Mouse (Mus musculus): ENCODE data around the gene Retnlg.
"Not testable (repeated sequence)": the region's sequence is repeated elsewhere in the genome, so short reads cannot be mapped to it uniquely, and the experiment has no call there.

The Retnlg gene

DNA sequence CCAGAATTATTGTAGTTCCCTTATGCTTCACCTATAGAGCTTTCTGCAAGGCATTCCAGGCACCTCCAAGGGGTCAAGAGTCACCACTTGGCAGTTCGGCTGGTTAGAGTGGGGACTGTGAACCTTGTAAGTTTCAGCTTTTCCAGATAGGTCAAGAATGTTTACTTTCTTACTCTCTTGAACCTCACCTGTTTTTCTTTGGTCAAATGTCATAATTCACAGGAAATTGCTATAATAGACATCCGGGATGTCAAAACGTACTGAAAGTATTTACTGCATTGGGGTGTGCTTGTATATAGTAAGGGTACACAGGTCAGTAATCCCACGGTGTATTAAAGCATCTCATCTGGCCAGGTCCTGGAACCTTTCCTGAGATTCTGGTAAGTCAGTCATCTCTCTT lies at the start of gene Retnlg:
Gene Retnlg (plus strand): TSS at position 301 of the 400 bp plus-strand sequence.
- no peak for DNase-seq (ENCODE audit: low spot score)

DNA sequence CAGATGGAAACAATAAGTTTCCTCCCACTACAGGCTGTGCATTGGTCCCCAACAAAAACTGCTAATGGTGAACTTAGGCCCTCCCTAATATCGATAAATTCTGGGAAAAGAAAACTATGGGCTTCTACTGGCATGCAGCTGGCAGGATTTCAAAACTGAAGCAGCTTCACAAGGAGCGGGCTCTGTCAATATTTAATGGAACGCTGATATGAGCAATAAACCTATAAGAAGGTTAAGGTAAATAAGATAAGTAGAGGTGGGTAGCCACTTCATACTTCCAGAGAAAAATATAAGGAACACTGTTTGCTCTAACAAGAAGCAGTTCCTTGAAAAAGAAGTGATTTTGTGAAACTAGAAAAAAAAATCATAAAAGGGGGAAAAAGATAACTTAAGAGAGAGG lies 45.9 kb upstream of the Retnlg start:
- no peak for DNase-seq (ENCODE audit: low spot score)

DNA sequence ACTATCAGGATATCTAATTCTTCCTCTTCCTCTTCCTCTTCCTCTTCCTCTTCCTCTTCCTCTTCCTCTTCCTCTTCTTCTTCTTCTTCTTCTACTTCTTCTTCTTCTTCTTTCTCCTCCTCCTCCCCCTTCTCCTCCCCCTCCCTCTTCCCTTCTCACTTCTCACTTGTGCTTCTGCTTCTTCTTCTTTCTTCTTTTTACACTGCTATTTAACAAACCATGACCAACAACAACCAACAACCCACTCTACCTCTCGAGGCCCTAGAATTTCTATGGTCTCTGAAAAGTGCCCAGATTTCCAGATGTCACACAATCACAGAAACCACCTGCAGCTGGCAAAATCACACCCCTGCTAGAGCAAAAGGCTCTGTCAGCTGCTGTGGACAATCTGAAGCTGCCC lies 44.8 kb upstream of the Retnlg start:
- DNase-seq (ENCODE audit: low spot score) = no peak

DNA sequence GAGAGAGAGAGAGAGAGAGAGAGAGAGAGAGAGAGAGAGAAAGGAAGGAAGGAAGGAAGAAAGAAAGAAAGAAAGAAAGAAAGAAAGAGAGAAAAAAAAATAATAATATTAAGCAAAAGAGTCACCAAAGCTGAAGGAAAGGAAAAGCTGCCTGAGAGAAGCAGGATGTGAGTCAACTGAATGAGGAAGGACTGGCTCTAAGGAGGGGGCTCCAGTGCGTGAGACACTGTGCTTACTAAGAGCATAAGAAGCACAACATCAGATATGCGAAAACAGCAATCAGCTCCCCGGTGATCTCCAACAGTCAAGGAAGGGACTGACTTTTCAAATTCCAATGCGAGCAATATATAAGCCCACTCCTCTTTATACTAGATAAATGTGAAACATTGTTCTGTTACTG lies 43.4 kb upstream of the Retnlg start:
- DNase-seq (ENCODE audit: low spot score) = no peak

DNA sequence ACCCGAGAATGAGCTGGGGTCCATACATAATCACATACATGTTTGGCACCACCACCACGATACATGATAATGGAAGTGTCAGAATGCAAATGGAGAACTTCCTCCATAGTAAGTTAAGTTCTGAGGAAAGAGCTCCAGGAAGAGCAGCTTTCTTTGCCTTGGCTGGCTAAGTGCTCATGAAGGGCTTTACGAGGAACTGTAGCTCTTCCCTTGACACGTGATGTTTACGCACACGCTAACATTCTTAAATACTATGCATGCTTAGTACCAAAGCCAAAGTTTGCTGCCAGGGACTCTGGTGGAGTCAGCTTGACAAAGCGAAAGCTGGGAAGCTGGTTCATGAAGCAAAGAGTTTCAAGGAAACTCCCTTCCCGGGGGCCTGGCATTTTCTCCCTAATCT lies 40.4 kb upstream of the Retnlg start:
- no peak for DNase-seq (ENCODE audit: low spot score)

DNA sequence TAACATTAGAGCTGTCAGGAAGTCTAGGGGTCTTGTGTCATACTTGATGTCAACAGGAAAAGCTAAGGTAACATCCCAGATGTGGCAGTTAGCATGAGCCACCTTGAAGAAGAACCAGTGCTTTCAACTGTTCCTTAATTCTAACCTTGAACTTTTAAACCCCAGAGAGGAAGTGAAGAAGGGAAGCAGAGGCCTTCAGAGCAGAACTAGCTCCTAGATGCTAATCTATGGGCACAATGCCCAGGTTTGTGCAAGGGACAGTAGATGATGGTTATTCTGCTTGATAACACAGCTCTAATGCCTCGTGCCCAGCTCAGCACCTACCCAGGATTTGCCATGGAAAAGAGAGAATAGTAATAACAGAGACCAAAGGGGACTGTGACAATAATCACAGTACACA lies 38.8 kb upstream of the Retnlg start:
- not testable (repeated sequence) for DNase-seq (ENCODE audit: low spot score)

DNA sequence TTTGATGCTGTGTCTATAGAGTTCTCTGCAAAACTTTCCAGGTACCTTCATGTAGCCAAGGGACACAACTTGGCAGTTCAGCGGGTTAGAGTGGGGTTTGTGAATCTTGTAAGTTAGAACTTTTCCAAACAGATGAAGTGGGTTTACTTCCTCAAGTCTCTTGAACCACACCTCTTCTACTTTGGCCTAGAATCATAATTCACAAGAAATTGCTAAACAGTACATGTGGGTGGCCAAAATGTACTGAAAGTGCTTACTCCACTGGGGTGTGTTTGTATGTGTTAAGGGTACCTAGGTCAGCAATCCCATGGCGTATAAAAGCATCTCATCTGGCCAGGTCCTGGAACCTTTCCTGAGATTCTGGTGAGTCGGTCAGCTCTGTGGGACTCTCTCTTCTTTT lies 30.2 kb upstream of the Retnlg start, which contains the start of gene Retnla:
Gene Retnla (plus strand): TSS at position 286 of the 400 bp plus-strand sequence.
- no peak for DNase-seq (ENCODE audit: low spot score)

DNA sequence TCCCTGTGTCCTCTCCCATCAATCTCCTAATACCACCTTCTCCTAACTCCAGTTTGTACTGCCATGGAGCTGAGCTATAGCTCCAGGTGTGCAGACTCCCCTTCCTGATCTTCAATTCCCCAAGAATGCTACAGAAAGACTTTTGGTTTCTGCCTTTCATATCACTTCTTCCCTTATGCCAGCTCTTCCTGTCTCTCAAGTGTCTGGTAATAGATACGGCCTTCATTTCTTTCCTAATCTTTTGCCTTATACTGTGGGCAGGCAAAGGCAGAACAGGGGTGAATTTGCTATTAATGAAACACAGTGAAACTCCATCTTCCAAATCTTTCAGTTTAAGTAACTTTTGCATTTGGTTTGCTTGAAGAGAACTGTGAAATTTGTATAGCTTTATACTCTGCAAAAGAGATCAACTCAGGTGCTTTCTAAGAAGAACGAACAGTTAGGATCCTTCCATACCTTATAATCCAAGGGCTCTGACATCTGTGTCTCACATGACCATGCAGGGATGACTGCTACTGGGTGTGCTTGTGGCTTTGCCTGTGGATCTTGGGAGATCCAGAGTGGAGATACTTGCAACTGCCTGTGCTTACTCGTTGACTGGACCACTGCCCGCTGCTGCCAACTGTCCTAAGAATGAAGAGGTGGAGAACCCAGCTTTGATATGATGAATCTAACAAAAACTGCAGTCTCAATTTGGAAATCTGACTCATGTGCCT lies 28.6 kb upstream of the Retnlg start:
- no peak for DNase-seq (ENCODE audit: low spot score)

DNA sequence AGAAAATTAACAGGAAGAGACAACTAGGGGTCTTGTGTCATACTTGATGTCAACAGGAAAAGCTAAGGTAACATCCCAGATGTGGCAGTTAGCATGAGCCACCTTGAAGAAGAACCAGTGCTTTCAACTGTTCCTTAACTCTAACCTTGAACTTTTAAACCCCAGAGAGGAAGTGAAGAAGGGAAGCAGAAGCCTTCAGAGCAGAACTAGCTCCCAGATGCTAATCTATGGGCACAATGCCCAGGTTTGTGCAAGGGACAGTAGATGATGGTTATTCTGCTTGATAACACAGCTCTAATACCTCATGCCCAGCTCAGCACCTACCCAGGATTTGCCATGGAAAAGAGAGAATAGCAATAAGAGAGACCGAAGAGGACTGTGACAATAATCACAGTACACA lies 7.4 kb upstream of the Retnlg start:
- not testable (repeated sequence) for DNase-seq (ENCODE audit: low spot score)

DNA sequence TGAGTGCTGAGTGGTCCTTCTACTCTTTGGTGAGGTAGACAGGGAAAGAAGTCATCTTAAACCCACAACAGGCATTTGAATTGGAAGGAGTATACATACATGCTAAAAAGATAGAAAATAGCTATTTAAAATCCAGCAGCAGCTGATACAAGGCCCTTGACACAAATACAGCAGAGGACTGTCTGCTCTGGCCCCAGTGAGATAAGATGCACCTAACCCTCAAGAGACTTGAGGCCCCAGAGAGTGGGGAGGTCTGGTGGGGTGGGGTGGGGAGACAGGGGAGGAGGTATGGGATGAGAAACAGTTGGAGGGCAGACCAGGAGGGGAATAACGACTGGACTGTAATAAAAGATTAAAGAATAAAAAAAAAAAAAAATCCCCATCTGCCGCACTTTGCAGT lies 4.7 kb upstream of the Retnlg start:
- no peak for DNase-seq (ENCODE audit: low spot score)

DNA sequence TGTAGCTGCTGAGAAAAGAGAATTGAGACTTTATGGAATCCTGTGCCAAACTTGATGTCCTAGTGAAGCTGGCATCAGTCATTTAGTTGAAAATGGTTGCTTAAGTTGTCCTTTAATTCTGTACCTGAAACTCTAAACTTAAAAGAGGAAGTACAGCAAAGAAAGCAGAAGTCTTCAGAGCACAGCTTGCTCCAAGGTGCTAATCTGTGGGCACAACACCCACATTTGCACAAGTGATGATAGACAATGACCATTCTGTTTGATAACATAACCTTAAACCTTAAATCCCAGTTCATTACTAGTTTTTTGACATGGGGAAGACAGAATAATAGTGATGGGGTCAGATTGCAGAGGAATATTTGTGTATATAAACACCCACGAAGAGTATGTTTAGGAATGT lies 3.8 kb upstream of the Retnlg start:
- no peak for DNase-seq (ENCODE audit: low spot score)

DNA sequence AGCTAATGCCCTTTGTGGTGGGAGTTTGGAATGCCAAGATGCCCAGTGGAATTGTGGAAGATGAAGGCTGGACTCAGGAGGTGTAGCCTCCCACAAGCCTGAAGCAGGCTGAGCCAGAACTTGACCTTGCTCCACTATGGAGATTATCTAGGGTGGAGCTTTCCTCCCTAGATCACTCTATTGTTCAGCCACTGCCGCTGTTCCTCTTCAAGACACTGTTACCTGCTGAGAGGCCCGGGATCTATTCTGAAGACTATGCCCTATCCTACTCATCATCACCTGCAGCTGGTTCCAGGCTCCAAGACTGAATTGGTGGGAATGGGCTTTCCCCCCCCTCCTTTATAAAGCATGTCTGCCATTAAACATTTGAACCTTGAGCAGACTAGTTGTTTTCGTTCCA lies 2.8 kb upstream of the Retnlg start:
- DNase-seq (ENCODE audit: low spot score) = no peak

DNA sequence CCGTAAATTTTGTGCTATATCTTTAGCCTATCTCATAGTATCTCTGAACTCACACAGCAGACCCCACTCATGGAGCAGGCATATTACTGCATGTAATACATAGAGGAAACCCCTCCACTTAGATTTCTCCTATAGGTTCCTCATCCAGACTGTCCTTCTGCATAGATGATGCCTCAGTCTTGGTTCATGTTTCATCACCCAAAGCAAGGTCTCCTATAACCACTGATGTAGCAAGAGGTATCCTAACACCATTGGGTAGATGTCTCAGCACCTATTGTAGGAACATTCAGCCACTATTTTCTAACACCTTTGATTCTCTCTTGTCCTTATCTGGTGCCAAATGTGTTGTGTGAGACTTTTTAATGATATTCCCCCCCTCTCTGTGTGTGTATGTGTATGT lies 667 bp upstream of the Retnlg start:
- no peak for DNase-seq (ENCODE audit: low spot score)

DNA sequence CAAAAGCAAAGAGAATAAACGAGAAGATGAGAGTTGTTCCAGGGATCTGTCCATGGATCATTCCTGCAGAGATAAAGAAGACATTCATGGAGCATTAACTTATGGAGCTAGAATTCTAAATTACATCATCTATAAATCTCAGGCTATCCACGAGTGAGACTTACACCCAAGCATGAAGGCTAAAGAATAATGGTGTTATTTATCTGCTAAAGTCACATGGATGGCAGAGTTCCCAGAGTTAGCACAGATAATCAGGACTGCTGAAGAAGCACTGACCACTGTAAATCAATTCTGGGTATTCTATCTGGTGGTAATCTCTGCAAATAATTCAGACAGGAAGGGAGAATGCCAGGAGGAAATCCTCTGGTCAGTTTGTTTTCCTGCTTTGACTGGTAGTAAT lies 18.3 kb downstream of the Retnlg start:
- DNase-seq (ENCODE audit: low spot score) = no peak

DNA sequence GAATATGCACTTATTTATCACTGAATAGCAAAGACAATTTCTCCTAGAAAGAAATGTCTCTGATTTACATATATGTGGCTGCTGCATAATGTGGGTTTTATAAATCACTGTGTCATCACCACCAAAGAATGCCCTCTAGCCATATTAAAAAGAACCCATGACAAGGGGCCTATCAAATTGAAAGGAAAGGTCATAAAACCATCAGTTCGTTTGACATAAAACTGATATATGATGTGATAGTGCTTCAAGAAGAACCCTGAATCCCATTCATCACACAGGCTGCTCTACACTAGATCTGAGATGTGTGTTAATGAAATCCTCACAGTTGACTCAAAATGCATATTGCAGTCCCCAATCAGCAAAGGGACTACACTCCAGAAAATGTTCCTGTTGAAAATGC lies 27.4 kb downstream of the Retnlg start:
- DNase-seq (ENCODE audit: low spot score) = no peak

DNA sequence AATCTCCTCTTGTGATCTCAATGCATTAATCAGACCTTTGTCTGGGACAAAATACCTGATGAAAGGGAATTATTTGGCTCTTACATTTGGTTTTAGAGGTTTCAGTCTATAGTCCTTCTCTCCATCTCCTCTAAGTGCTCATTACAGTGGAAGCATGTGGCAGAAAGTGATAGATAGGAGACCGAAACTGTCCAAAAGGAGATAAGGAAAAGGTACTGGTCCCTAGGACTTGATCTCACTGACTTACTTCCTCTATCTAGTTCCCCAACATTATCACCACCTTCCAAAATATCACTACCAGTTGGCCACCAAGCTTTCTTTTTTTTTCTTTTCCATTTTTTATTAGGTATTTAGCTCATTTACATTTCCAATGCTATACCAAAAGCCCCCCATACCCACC lies 38.8 kb downstream of the Retnlg start:
- no peak for DNase-seq (ENCODE audit: low spot score)

DNA sequence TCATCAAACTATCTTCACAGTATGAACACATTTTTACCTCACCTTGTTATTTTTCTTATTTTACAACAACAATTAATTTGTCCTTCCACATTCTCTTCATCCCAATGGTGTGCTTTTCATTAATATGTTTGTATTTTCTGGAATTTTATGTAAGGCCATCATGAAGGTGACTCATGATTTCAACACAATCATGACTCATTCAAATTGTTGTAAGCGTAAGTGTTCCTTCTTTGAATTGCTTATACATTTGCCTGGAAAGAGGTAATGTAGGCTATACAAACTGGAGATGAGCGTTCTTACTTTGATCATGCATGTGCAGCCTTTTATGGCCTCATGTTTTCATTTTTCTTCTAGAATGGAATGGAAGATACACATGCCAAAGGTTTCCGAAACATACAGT lies 40.8 kb downstream of the Retnlg start:
- DNase-seq (ENCODE audit: low spot score) = no peak

DNA sequence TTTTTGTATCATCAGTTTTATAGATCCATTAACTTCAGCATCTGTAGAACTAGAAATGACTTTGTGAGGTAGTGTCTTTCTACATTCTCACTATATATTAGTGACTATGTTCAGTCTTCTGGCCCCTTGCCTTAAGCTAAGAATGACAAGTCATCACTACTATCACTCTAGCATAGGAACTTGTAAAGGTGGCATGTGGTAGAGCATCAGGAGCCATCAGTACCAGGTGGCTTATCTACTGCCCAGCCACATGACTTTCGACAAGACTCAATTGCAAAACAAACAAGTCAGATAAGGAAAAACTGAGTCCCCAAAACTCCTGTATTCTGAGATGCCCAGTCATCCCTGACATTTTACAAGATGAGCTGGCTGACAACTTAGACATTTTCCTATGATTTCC lies 51.3 kb downstream of the Retnlg start:
- DNase-seq (ENCODE audit: low spot score) = no peak
